Mouse (Mus musculus): ENCODE data around the gene Rad50.

DNA sequence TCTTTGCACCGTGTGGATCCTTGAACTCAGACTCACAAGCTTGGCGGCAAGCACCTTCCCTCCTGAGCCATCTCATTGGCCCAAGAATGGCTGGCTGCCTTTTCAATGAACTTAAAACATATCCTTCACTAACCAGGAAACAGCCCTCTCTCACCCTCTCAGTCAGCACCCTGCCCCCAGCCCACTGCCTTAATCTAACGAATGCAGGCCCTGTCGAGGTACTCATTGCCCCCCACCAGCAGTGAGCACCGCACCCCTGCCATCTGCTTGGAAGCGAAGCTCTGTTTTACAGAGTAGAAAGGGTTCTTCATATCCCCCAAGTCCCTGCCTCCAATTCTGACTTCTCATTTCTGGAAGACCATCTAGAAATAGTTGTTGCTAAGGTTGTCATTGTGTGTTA is 87.7 kb downstream of the Rad50 start:
- TF ChIP-seq CTCF (IDR thresholded peaks at IDR 0.05; ENCODE audit: insufficient read depth, low read length) (no peak), POLR2A (IDR thresholded peaks at IDR 0.05; ENCODE audit: borderline replicate concordance, extremely low read depth, low read depth, low read length) (no peak)
